Mouse (Mus musculus) spleen, postnatal 36 days (tissue): ENCODE measurements around the gene Syde2.

Experiments
- DNase-seq, 2 experiments: peaks; one replicate each; pipeline ENCODE4 v3.0.0; 2022; ENCODE audit warnings: low spot score in 2 of 2, mixed read lengths in 1 of 2

The Syde2 gene

GRCm38 (mm10) chr3:145987268-145987969 lies at the start of gene Syde2:
Syde2 (plus strand) TSS chr3:145987870.
- peak; percentile 10 to 20 for DNase-seq

GRCm38 (mm10) chr3:145938405-145939349 lies 49.0 kb upstream of the Syde2 start:
- no peak for DNase-seq

- DNase-seq = no peak
Observed at GRCm38 (mm10) chr3:145939402-145939801, 48.3 kb upstream of the Syde2 start.

GRCm38 (mm10) chr3:145939971-145940370 lies 47.7 kb upstream of the Syde2 start:
- no peak for DNase-seq

- peak; percentile 66 to 76 for DNase-seq
Observed at GRCm38 (mm10) chr3:145941971-145942370, 45.7 kb upstream of the Syde2 start.

GRCm38 (mm10) chr3:145944348-145944747 lies 43.3 kb upstream of the Syde2 start:
- DNase-seq = no peak

GRCm38 (mm10) chr3:145945904-145946303 lies 41.8 kb upstream of the Syde2 start:
- DNase-seq = no peak

- no peak for DNase-seq
Observed at GRCm38 (mm10) chr3:145946654-145947053, 41.0 kb upstream of the Syde2 start.

GRCm38 (mm10) chr3:145947539-145948204 lies 40.0 kb upstream of the Syde2 start:
- DNase-seq = no peak

- no peak for DNase-seq
Observed at GRCm38 (mm10) chr3:145950034-145950814, 37.4 kb upstream of the Syde2 start.

GRCm38 (mm10) chr3:145950815-145951130 lies 36.9 kb upstream of the Syde2 start:
- no peak for DNase-seq

GRCm38 (mm10) chr3:145951287-145952165 lies 36.1 kb upstream of the Syde2 start:
- DNase-seq = peak in 1 of 2 experiments; percentile 15

- no peak for DNase-seq
Observed at GRCm38 (mm10) chr3:145952945-145953344, 34.7 kb upstream of the Syde2 start.

- DNase-seq = no peak
Observed at GRCm38 (mm10) chr3:145953411-145953810, 34.3 kb upstream of the Syde2 start.

GRCm38 (mm10) chr3:145959824-145960223 lies 27.8 kb upstream of the Syde2 start:
- DNase-seq = no peak

GRCm38 (mm10) chr3:145962411-145962810 lies 25.3 kb upstream of the Syde2 start:
- DNase-seq = no peak

GRCm38 (mm10) chr3:145963101-145964017 lies 24.3 kb upstream of the Syde2 start:
- DNase-seq = no peak

GRCm38 (mm10) chr3:145964018-145964387 lies 23.7 kb upstream of the Syde2 start:
- DNase-seq = no peak

GRCm38 (mm10) chr3:145964473-145964872 lies 23.2 kb upstream of the Syde2 start:
- no peak for DNase-seq
